Mouse (Mus musculus): Measurements from ENCODE around the gene Crmp1. TPM values are rescaled to one million over a fixed set of nuclear protein-coding genes. Genes with fewer than 3 reads are reported as not detected.
A peak's percentile ranks its signal among the peaks of the same experiment; 100 is the strongest.

The Crmp1 gene
- polyA plus RNA-seq, 2 experiments, result 0.18 to 0.49 TPM

DNA sequence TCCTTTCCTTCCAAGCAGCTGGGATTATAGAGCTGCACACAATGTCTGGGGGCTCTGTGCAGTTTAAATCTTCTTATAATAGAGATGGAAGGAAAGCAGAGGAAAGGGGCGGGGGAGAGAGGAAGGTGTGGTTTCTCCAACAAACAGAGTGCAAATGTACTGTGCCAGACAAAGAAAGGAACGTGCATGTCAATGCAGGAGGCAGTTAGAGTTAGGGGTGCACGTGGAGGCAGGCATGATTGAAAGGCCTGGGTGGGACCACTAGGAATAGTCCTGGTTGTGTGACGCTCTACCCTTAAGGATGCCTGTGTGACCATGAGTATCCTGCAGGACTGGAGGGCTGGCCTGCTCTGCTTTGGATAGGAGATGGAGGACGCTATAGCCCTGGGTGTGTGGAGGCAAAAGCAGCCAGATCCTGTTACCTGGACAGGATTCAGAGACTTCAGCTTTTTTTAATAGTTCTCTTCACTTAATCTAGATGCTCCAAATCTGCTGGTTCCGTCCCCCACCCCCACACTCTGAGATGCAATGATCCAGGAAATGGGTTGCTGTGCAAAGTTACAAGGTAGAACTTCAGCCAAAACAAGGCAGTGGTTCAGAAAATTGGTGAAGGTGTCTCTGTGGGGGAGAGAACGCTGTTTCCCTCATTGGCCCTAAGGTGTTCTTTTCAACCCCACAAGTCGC, 88.9 kb downstream of the Crmp1 start:
- DNase-seq (ENCODE audit: low read depth in 3 of 3, low spot score in 3 of 3), result no peak
- TF ChIP-seq CTCF (IDR thresholded peaks at IDR 0.05; ENCODE audit: low read depth) (no peak), EP300 (IDR thresholded peaks at IDR 0.05; ENCODE audit: low read depth) (no peak)
- no peaks in the 10 kb centered on the region for H3K9me3 ChIP-seq (ENCODE audit: control insufficient read depth, low read length)

DNA sequence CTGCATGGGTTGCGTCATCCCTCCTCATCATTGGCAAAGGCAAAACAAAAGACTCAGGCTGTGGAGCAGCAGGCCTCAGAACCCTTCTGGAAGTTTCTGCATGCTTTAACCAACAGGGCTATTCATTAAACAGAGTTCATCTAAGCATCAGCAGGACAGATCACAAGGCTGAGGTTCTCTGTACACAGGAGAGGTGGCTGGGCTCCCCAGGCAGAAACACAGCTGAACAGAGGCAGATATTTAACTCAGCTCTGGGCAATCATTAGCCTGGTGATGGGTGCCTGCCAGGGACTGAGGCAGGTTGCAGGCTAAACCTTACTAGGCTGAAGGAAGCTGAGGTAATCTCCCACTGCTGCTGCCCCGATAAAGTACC, 89.4 kb downstream of the Crmp1 start:
- Histone ChIP-seq H3K9me3 (ENCODE audit: control insufficient read depth, low read length) (no peaks in the 10 kb centered on the region), H3K4me3 (ENCODE audit: insufficient read depth in 1 of 2, low read depth in 2 of 2, low read length in 2 of 2) (no peak overlapping the region), H3K4me2 (ENCODE audit: low read depth) (no peak overlapping the region), H3K36me3 (replicated peaks; ENCODE audit: control insufficient read depth, insufficient read depth, low read depth) (no peaks in the 10 kb centered on the region), H3K27ac (no peak overlapping the region), H3K27me3 (ENCODE audit: control insufficient read depth, insufficient read depth, low read length) (no peaks in the 10 kb centered on the region; the same call in 1 of the 2 replicates), H3K9ac (replicated peaks) (no peak overlapping the region), H3K4me1 (replicated peaks; ENCODE audit: control insufficient read depth in 2 of 2, insufficient read depth in 2 of 2, low read length in 1 of 2) (no peaks in the 10 kb centered on the region)
- DNase-seq (ENCODE audit: low read depth in 3 of 3, low spot score in 3 of 3), result no peak
- TF ChIP-seq EP300 (IDR thresholded peaks at IDR 0.05; ENCODE audit: low read depth), result no peak
- TF ChIP-seq CTCF (IDR thresholded peaks at IDR 0.05; ENCODE audit: low read depth), result no peak
- 69% methylated on average over 2 of the region's 2 CpGs for WGBS (ENCODE audit: insufficient replicate concordance)
- ATAC-seq (ENCODE audit: insufficient read depth), result no peak

More for the DNA sequence above, 88.9 kb downstream of the Crmp1 start:
- WGBS (ENCODE audit: insufficient replicate concordance), result 50% methylated on average over 8 of the region's 8 CpGs
- H3K4me2 ChIP-seq (ENCODE audit: low read depth), result no peak overlapping the region
- no peak overlapping the region for H3K27ac ChIP-seq
- no peak overlapping the region for H3K4me3 ChIP-seq (ENCODE audit: insufficient read depth in 1 of 2, low read depth in 2 of 2, low read length in 2 of 2)
- no peak for ATAC-seq (ENCODE audit: insufficient read depth)
- H3K36me3 ChIP-seq (replicated peaks; ENCODE audit: control insufficient read depth, insufficient read depth, low read depth), result no peaks in the 10 kb centered on the region
- no peak overlapping the region for H3K9ac ChIP-seq (replicated peaks)
- no peaks in the 10 kb centered on the region for H3K27me3 ChIP-seq (ENCODE audit: control insufficient read depth, insufficient read depth, low read length)
- no peaks in the 10 kb centered on the region for H3K4me1 ChIP-seq (replicated peaks; ENCODE audit: control insufficient read depth in 2 of 2, insufficient read depth in 2 of 2, low read length in 1 of 2)

DNA sequence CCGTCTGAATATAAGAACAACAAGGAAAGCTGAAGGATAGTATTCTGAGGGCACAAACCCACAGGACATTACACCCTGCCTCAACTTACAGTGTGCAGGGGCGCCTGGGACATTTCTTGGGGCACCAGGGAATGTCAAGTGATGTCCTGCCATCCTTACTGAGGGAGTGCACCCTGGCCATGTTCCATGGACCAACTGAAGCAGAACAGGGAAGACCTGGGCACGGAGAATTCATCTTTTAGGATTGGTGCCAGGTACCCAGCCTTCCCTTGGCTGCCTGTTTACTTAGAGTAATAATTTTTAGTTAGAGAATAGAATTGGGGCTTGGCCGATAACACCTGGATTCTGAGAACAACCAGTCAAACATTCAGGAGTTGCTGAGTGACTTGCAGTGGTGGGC, 90.3 kb downstream of the Crmp1 start:
- H3K27me3 ChIP-seq (ENCODE audit: control insufficient read depth, insufficient read depth, low read length), result no peaks in the 10 kb centered on the region; the same call in 1 of the 2 replicates
- no peak overlapping the region for H3K9ac ChIP-seq (replicated peaks)
- DNase-seq (ENCODE audit: low read depth in 3 of 3, low spot score in 3 of 3) (no peak), ATAC-seq (ENCODE audit: insufficient read depth) (no peak)
- no peak overlapping the region for H3K4me3 ChIP-seq (ENCODE audit: insufficient read depth in 1 of 2, low read depth in 2 of 2, low read length in 2 of 2)
- no peak overlapping the region for H3K4me2 ChIP-seq (ENCODE audit: low read depth)
- no peaks in the 10 kb centered on the region for H3K36me3 ChIP-seq (replicated peaks; ENCODE audit: control insufficient read depth, insufficient read depth, low read depth)
- WGBS (ENCODE audit: insufficient replicate concordance), result 49% methylated on average over 4 of the region's 4 CpGs
- H3K9me3 ChIP-seq (ENCODE audit: control insufficient read depth, low read length), result no peaks in the 10 kb centered on the region
- TF ChIP-seq CTCF (IDR thresholded peaks at IDR 0.05; ENCODE audit: low read depth), result no peak
- no peak for TF ChIP-seq EP300 (IDR thresholded peaks at IDR 0.05; ENCODE audit: low read depth)
- no peak overlapping the region for H3K27ac ChIP-seq
- H3K4me1 ChIP-seq (replicated peaks; ENCODE audit: control insufficient read depth in 2 of 2, insufficient read depth in 2 of 2, low read length in 1 of 2), result no peaks in the 10 kb centered on the region

DNA sequence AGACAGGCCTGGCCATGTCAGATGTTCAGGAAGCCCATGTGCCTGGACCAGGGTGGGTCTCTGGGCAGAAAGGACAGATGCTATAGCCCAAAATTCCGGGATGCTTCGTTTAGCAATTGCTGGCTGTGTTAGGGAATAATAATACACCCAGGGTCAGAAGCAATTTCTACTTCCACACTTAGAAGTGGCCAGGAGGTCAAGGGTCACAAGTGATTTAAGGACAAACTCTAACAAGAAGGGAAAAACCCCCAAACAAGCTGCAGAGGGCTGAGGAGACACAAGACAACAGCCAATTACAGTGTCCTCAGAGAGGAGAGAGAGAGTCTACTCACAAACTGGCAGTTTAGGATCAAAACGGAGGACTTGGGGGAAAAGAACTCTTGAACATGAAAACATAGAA, 93.3 kb downstream of the Crmp1 start:
- DNase-seq (ENCODE audit: low read depth in 3 of 3, low spot score in 3 of 3) (no peak), ATAC-seq (ENCODE audit: insufficient read depth) (no peak)
- no peaks in the 10 kb centered on the region for H3K36me3 ChIP-seq (replicated peaks; ENCODE audit: control insufficient read depth, insufficient read depth, low read depth)
- no peaks in the 10 kb centered on the region; the same call in 1 of the 2 replicates for H3K27me3 ChIP-seq (ENCODE audit: control insufficient read depth, insufficient read depth, low read length)
- no peak overlapping the region for H3K27ac ChIP-seq
- H3K9me3 ChIP-seq (ENCODE audit: control insufficient read depth, low read length), result no peaks in the 10 kb centered on the region
- H3K4me1 ChIP-seq (replicated peaks; ENCODE audit: control insufficient read depth in 2 of 2, insufficient read depth in 2 of 2, low read length in 1 of 2), result peaks cover 0 to 6% of the 10 kb centered on the region in 2 experiments; a peak in 1 of 4 replicates
- no peak for TF ChIP-seq EP300 (IDR thresholded peaks at IDR 0.05; ENCODE audit: low read depth)
- no peak overlapping the region for H3K9ac ChIP-seq (replicated peaks)
- 40% methylated on average over 3 of the region's 3 CpGs for WGBS (ENCODE audit: insufficient replicate concordance)
- H3K4me2 ChIP-seq (ENCODE audit: low read depth), result no peak overlapping the region
- no peak overlapping the region for H3K4me3 ChIP-seq (ENCODE audit: insufficient read depth in 1 of 2, low read depth in 2 of 2, low read length in 2 of 2)

DNA sequence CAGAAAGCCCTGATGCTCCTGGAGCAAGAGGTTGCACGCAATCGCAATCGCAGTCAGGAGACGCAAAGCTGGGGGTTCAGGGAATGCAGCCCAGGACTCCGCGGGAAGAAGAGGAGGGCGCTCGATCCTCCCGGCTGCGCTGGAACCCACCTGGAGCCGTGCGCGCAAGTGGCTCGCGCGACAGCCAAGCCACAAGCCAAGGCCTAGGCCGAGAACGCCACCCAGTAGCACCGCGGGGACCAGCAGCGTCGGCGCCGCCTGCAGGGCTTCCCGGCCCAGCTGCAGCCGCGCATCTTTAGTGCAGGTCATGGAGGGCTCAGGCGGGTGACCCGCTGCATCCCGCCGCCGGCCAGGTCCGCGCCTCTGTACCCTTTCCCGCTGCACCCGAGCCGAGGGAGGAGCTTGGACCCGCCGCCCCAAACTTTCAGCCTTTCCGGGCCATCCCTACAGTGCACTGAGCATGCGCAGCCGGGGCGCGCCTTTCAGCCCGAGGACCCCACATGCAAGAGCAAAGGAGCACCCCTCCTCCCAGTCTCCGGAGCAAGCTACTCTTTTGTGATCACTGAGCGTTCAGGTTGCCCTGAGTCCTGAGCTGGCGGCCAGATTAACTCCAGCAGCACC, 94.9 kb downstream of the Crmp1 start, which contains the start of gene Evc:
Evc (minus strand) TSS at position 410 of the 621 bp plus-strand sequence.
- no peak within 1 kb of the TSS for H3K9ac ChIP-seq (replicated peaks)
- H3K4me1 ChIP-seq (replicated peaks; ENCODE audit: control insufficient read depth in 2 of 2, insufficient read depth in 2 of 2, low read length in 1 of 2), result peaks cover 0 to 6% of the 10 kb centered on the region in 2 experiments; a peak in 1 of 4 replicates
- H3K4me3 ChIP-seq (ENCODE audit: insufficient read depth in 1 of 2, low read depth in 2 of 2, low read length in 2 of 2), result peak within 1 kb of the TSS; percentile 45 to 47
- H3K27me3 ChIP-seq (ENCODE audit: control insufficient read depth, insufficient read depth, low read length), result no peaks in the 10 kb centered on the region; the same call in 1 of the 2 replicates
- no peak within 1 kb of the TSS for H3K27ac ChIP-seq
- TF ChIP-seq CTCF (IDR thresholded peaks at IDR 0.05; ENCODE audit: low read depth) (no peak), EP300 (IDR thresholded peaks at IDR 0.05; ENCODE audit: low read depth) (no peak)
- ATAC-seq (ENCODE audit: insufficient read depth) (peak; percentile 51; the same call in 1 of the 2 replicates), DNase-seq (ENCODE audit: low read depth in 3 of 3, low spot score in 3 of 3) (peak in 1 of 3 experiments; percentile 9)
- peak within 1 kb of the TSS; percentile 59 for H3K4me2 ChIP-seq (ENCODE audit: low read depth)
- no peaks in the 10 kb centered on the region for H3K36me3 ChIP-seq (replicated peaks; ENCODE audit: control insufficient read depth, insufficient read depth, low read depth)
- H3K9me3 ChIP-seq (ENCODE audit: control insufficient read depth, low read length), result no peaks in the 10 kb centered on the region
- WGBS (ENCODE audit: insufficient replicate concordance), result 2% methylated on average over 48 of the region's 48 CpGs
